Mouse (Mus musculus) MN1 (cell line): Measurements from ENCODE around the gene Gm20837.
"Not testable (repeated sequence)": the region's sequence is repeated elsewhere in the genome, so short reads cannot be mapped to it uniquely, and the experiment has no call there.

Experiments used
- DNase-seq: peaks from one replicate; pipeline ENCODE4 v3.0.0-alpha.2; 2016; ENCODE audit warnings: low spot score

The Gm20837 gene

GRCm38 (mm10) chrY:90400948-90401347 lies at the start of gene Gm20837:
Gene Gm20837, plus strand, starts transcription at chrY:90401248.
- not testable (repeated sequence) for DNase-seq
